Mouse (Mus musculus) left cerebral cortex, adult 2 months (tissue): ENCODE results near the gene Egfl7. TPM values are rescaled to one million over a fixed set of nuclear protein-coding genes. Genes with fewer than 3 reads are reported as not detected.

Experiments used
- DNase-seq, 2 experiments: peaks; one replicate each; pipeline ENCODE4 v3.0.0; 2021 to 2022; ENCODE audit warnings: low spot score in 2 of 2, mixed read lengths in 1 of 2; ENCODE audit errors: extremely low spot score in 1 of 2
- H3K27ac ChIP-seq: fragments of 200-600 bp; 2 replicates; pipeline ENCODE4 v1.8.1; 2022
- H3K4me3 ChIP-seq: fragments of 200-600 bp; 2 replicates; pipeline ENCODE4 v1.8.1; 2022
- CTCF ChIP-seq: fragments of 200-600 bp; IDR thresholded peaks from 2 replicates; pipeline ENCODE4 v1.8.1; 2022; ENCODE audit warnings: antibody characterized with exemption, mild to moderate bottlenecking, moderate library complexity
- intact Hi-C: fragments of 180-260 bp; cut with DNase I; formaldehyde crosslinking; loops from one replicate; pipeline ENCODE4 v1.15.1; 2025
- total RNA-seq, 2 experiments: library from RNA; stranded (reverse); gene quantifications; 2 replicates each; pipeline ENCODE4 v1.2.3; 2021

Egfl7 gene
- total RNA-seq, 2 experiments from 2014 or later = 62.4 to 67.4 TPM

DNA sequence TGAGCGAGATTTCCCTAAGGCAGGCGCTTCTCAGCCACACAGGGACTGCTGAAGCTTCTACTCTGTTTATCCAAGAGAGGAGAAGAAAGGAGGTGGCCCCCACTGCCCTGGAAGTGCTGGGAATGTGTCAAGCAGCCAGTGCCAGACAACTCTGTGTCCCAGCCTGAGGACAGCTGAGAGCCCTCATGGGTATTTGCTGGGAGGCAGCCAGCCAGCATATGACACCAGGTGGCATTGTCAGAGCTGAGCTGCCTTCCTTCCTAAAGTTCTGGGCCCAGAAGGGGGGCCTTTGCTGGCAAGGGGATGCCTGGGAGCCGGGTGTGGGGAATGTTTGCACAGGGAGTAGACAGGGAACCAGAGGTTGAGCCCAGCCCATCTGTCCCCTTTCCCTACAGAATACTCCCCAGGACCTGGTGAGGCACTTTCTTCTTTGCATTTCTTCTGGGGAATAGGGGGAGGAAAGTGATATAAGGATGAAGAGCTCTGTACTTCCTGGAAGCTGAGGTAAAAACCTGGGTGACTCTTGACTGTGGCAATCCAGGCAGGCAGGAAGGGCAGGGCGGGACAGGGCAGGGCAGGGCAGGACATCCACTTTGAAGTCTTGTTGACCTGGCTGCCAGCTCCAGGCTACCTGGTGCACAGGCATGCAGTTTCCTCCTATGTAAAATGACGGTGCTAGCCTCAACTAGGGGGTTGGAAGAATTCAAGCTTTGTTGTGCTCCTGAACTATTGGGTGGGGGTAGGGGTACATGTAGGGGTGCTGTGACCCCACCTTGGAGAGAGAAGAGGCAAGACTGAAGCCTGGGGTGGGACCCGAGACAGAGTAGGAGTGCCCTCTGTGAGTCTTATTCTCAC is 27.5 kb downstream of the Egfl7 start:
- Histone ChIP-seq H3K27ac (no peak overlapping the region), H3K4me3 (no peak overlapping the region)
- no peak for DNase-seq
- no peak for TF ChIP-seq CTCF
- intact Hi-C loops = no loop called here

- no peak overlapping the region for H3K4me3 ChIP-seq
- intact Hi-C loops = no loop called here
- H3K27ac ChIP-seq = no peak overlapping the region
- DNase-seq = no peak
- no peak for TF ChIP-seq CTCF
Observed at GRCm38 (mm10) chr2:26608781-26609180, 29.0 kb downstream of the Egfl7 start.

DNA sequence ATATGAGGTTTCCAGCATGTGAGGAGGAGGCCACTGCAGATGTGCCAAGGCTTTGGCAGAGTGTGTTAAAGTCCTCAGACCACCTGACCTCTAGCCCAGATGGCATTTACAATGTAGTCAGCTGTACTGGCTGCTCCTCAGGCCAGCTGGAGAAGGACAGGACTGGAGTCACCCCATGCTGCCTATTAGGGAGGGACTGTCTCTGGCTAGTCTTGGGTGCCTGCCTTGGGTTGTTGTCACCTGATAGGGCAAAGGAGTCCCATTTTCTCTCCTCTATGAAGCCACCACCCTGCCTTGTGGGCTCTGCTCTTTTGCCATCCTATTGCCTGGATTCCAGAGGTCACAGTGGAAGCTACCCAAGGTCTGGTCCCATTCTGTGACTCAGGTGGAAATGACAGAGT is 29.4 kb downstream of the Egfl7 start:
- no peak overlapping the region for H3K27ac ChIP-seq
- no peak for TF ChIP-seq CTCF
- no peak overlapping the region for H3K4me3 ChIP-seq
- intact Hi-C loops = no loop called here
- no peak for DNase-seq

GRCm38 (mm10) chr2:26610526-26610925 is 30.7 kb downstream of the Egfl7 start:
- no peak overlapping the region for H3K4me3 ChIP-seq
- H3K27ac ChIP-seq = no peak overlapping the region
- intact Hi-C loops = no loop called here
- no peak for TF ChIP-seq CTCF
- DNase-seq = no peak

DNA sequence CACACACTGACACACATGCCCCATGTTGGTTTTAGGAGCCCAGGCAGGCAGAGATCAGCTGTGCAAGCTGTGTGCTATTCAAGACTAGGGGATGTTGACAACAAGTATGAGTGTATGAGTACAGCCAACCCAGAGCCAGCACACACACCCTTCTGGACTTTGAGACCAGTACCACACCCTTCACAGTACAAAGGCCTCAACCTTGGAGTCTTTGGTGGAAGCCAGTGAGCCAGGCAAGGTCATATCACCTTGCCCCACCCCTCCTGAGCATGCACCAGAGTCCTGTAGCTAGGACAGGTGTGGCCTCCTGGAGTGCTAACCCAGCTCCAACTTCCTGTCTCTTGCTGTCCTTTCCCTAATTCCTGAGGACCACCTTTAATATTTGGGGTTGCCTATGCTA is 31.2 kb downstream of the Egfl7 start:
- Histone ChIP-seq H3K4me3 (no peak overlapping the region), H3K27ac (no peak overlapping the region)
- intact Hi-C loops = no loop called here
- DNase-seq = no peak
- TF ChIP-seq CTCF = no peak

DNA sequence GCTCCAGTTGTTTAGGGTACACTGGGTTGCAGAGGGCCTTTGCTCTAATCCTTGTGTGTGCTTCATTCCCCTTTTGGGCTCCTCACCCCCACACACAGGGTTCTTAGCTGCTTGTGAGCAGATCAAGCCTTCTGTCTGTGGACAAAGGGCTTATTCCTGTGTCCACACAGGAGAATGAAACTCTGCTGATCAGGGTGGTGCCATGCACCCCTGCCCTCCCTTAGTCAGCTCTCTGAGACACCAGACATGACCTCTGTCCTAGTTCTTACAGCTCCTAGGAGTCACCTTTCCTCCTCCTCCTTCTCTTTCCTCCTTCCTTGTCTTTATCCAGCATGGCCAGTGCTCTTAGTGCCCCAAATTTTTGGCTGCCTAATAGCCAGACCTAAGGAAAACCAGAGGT is 32.1 kb downstream of the Egfl7 start:
- Histone ChIP-seq H3K4me3 (no peak overlapping the region), H3K27ac (no peak overlapping the region)
- TF ChIP-seq CTCF = no peak
- intact Hi-C loops = no loop called here
- DNase-seq = no peak

- Histone ChIP-seq H3K27ac (no peak overlapping the region), H3K4me3 (no peak overlapping the region)
- DNase-seq = no peak
- TF ChIP-seq CTCF = no peak
- intact Hi-C loops = no loop called here
Observed at GRCm38 (mm10) chr2:26614903-26615302, 35.1 kb downstream of the Egfl7 start.

- no peak for TF ChIP-seq CTCF
- intact Hi-C loops = no loop called here
- no peak for DNase-seq
- Histone ChIP-seq H3K4me3 (no peak overlapping the region), H3K27ac (no peak overlapping the region)
Observed at GRCm38 (mm10) chr2:26615459-26616124, 35.8 kb downstream of the Egfl7 start.

- Histone ChIP-seq H3K27ac (no peak overlapping the region), H3K4me3 (no peak overlapping the region)
- intact Hi-C loops = no loop called here
- DNase-seq = no peak
- no peak for TF ChIP-seq CTCF
Observed at GRCm38 (mm10) chr2:26617331-26617730, 37.5 kb downstream of the Egfl7 start.

- no peak overlapping the region for H3K27ac ChIP-seq
- intact Hi-C loops = no loop called here
- H3K4me3 ChIP-seq = no peak overlapping the region
- TF ChIP-seq CTCF = no peak
- no peak for DNase-seq
Observed at GRCm38 (mm10) chr2:26617928-26618327, 38.1 kb downstream of the Egfl7 start.

DNA sequence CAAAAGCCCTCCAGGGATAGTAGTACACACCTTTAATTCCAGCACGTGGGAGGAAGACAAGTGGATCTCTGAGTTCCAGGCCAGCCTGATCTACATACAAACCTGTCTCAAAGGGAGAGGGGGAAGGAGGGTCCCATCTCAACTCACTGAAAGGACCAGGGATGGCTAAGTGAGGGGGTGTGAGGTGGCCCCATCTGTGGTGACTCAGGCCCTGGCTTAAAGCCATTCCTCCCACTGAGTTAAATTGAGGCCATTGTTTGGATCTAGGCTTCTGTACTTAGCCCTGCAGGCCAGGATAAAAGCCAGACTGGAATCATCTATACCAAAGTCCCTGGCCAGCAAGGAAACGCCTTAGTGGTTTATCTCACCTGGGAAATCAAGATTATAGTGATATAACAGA is 41.4 kb downstream of the Egfl7 start:
- no peak for DNase-seq
- intact Hi-C loops = no loop called here
- TF ChIP-seq CTCF = no peak
- Histone ChIP-seq H3K4me3 (no peak overlapping the region), H3K27ac (no peak overlapping the region)

DNA sequence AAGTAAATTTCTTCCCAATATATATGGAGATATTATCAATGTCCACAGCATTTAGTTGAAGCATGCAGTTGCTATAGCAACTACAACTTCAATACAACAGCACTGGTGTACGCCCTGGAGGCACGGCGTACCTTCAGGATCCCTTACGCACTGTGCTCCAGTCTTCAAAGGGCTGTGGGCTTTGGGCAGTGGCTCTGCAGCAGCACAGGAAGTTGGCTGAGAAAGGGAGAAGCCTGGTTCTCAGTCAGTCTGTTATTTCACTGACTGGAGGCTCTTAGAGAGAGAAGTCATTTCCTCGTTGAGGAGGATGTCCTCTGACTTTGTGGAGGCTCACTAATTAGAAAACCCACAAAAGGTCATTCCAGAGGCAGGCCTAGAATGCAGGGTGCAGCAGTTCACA is 43.2 kb downstream of the Egfl7 start:
- H3K27ac ChIP-seq = no peak overlapping the region
- intact Hi-C loops = no loop called here
- TF ChIP-seq CTCF = no peak
- no peak overlapping the region for H3K4me3 ChIP-seq
- DNase-seq = no peak

DNA sequence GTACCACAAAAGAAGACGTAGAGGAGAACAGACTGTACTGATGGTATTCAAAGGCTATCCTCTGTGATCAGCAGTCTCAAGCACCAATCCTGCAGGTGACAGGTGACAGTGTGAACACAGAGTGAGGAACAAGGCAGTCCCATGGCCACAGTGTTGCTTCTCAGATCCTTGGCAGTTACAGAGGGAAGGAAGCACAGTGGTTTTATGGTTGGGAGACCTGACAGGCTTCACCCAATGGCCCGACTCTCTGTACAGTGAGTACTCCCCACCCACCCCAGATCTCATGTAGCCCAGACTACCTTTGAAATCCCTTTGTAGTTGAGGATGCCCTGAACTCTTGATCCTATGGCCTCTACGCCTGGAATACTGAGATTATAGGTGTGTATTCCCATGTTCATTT is 45.6 kb downstream of the Egfl7 start:
- H3K4me3 ChIP-seq = no peak overlapping the region
- no peak for TF ChIP-seq CTCF
- intact Hi-C loops = no loop called here
- no peak for DNase-seq
- no peak overlapping the region for H3K27ac ChIP-seq
